Mouse (Mus musculus): ENCODE results near the gene Ing5. TPM values are rescaled to one million over a fixed set of nuclear protein-coding genes. Genes with fewer than 3 reads are reported as not detected.
"Not testable (repeated sequence)": the region's sequence is repeated elsewhere in the genome, so short reads cannot be mapped to it uniquely, and the experiment has no call there.

Ing5 gene
- polyA plus RNA-seq, 1 experiment from 2014 or later = 20.9 TPM

DNA sequence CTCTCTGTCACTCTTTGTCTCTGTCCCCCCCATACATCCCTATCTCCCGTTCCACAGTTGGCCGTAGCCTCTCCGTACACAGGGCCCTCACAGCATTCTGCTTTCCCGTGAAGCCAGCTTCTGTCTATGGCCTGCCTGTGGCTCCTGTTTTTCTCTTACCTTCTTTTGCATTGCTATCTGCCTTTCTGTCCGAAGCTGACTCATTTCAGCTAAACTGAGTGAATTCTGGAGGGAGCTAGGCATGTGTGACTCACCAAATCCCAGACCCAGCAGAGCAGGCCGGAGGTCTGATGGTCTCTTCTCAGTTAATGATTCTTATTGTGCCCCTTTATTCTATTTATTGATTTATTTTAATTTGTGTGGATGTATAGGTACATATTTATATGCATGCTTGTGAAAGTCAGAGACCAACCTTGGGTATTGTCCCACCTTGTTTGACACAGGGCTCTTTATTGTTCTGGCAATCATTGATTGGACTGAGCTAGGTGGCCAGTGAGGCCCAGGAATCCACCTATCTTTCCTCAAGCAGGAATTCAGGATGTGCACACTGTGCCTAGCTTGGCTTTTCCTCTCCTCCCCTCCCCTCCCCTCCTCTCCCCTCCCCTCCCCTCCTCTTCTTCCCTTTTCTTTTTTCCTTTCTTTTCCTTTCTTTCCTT is 32.2 kb downstream of the Ing5 start:
- Histone ChIP-seq H3K27ac (no peak overlapping the region), H3K4me3 (no peak overlapping the region), H3K9me3 (no peaks in the 10 kb centered on the region), H3K4me1 (no peaks in the 10 kb centered on the region), H3K27me3 (no peaks in the 10 kb centered on the region), H3K4me2 (replicated peaks) (no peak overlapping the region), H3K36me3 (peaks cover 24% of the 10 kb centered on the region), H3K9ac (no peak overlapping the region)
- 88% methylated on average over 6 of the region's 6 CpGs for WGBS
- ATAC-seq (ENCODE audit: insufficient number of reproducible peaks, insufficient read depth, low FRiP score, low TSS enrichment) = no peak

DNA sequence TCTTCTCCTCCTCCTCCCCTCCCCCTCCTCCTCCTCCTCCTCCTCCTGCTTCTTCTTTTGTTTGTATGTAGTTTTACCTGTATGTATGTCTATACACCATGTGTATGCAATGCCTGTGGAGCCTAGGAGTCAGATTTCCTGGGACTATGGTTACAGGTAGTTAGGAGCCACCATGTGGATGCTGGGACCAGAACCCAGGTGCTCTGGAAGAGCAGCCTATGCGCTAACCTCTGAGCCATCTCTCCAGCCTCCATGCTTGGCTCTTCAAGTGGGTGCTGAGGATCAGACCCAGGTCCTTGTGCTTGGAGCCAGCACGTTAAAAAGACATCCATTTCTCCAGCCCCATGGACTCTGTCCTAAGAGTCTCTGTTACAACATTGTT is 32.8 kb downstream of the Ing5 start:
- Histone ChIP-seq H3K27me3 (no peaks in the 10 kb centered on the region), H3K4me3 (no peak overlapping the region), H3K9ac (no peak overlapping the region), H3K4me2 (replicated peaks) (no peak overlapping the region), H3K27ac (no peak overlapping the region), H3K4me1 (no peaks in the 10 kb centered on the region), H3K9me3 (no peaks in the 10 kb centered on the region), H3K36me3 (peaks cover 24% of the 10 kb centered on the region)
- ATAC-seq (ENCODE audit: insufficient number of reproducible peaks, insufficient read depth, low FRiP score, low TSS enrichment) = no peak
- 83% methylated on average over 2 of the region's 2 CpGs for WGBS

DNA sequence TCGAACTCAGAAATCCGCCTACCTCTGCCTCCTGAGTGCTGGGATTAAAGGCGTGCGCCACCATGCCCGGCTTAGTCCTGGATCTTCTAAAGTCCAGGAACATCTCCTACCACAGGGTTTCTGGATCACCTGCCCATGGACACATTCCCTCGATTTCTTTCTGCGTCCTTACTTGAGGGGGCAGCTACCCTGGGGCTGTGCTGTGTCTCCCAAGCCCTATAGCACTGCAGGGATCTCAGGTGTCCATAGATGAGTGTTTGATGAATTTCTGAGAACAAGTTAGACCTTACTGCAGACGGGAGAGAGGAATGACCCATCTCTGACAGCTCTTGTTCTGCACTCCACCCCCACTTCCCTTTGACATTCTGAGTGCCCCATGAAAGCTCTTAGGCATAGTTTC is 33.6 kb downstream of the Ing5 start:
- Histone ChIP-seq H3K4me2 (replicated peaks) (no peak overlapping the region), H3K36me3 (peaks cover 24% of the 10 kb centered on the region), H3K4me1 (no peaks in the 10 kb centered on the region), H3K9me3 (no peaks in the 10 kb centered on the region), H3K9ac (no peak overlapping the region), H3K4me3 (no peak overlapping the region), H3K27me3 (no peaks in the 10 kb centered on the region), H3K27ac (no peak overlapping the region)
- WGBS = 94% methylated on average over 8 of the region's 8 CpGs
- ATAC-seq (ENCODE audit: insufficient number of reproducible peaks, insufficient read depth, low FRiP score, low TSS enrichment) = no peak

DNA sequence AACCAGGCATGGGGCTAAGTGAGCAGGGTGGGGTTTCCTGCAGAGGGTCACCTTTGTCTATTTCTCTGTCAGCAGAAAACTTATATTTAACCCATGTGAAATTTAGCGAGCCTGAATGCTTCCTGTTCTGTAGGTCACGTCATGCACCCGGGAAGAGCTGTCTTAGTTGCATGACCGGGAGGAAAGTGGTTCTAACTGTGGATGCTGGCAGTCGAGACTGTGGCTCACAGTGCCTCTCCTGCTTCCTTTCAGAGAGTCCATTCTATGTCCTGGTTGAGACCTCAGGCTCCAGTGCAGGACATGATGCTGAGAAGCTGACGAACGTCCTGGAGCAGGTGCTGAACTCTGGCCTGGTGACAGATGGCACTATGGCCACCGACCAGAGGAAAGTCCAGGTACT is 34.8 kb downstream of the Ing5 start:
- H3K4me2 ChIP-seq (replicated peaks); H3K9ac ChIP-seq; H3K4me1 ChIP-seq; H3K9me3 ChIP-seq; ATAC-seq (ENCODE audit: insufficient number of reproducible peaks, insufficient read depth, low FRiP score, low TSS enrichment); H3K27me3 ChIP-seq; H3K27ac ChIP-seq; H3K4me3 ChIP-seq: not testable (repeated sequence)
- WGBS = 80% methylated on average over 7 of the region's 8 CpGs
- H3K36me3 ChIP-seq = peaks cover 24% of the 10 kb centered on the region

DNA sequence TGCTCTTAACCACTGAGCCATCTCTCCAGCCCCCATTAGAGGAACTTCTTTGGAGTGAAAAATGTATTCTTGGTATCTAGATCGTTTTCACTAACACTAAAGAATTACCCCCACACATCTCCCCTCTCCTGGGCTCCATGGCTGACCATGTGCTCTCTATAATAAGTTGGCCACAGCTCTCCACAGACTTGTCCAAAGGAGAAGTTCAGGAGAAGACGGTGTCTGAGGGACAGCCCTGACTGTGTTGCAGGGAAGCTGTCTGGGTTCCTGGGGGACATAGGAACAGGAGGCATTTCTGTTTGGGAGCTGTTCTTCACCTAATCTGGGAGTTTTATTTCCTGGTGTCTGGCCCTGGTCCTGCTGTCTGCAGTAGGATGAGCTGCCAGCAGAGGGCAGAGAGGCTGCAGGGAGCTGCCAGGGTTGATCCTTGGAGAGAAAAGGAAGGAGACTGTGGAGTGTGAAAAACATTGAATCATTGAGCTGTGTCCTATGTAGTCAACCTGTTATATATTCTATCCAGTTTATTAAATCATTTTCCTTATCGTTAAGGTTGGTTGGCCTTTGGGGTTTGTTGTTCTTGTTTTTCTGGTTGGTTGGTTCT is 42.1 kb downstream of the Ing5 start:
- 89% methylated on average over 2 of the region's 3 CpGs for whole genome bisulfite sequencing
- H3K36me3 ChIP-seq; ATAC-seq (ENCODE audit: insufficient number of reproducible peaks, insufficient read depth, low FRiP score, low TSS enrichment); H3K9ac ChIP-seq; H3K4me1 ChIP-seq; H3K27ac ChIP-seq; H3K9me3 ChIP-seq; H3K4me3 ChIP-seq; H3K27me3 ChIP-seq; H3K4me2 ChIP-seq (replicated peaks): not testable (repeated sequence)

DNA sequence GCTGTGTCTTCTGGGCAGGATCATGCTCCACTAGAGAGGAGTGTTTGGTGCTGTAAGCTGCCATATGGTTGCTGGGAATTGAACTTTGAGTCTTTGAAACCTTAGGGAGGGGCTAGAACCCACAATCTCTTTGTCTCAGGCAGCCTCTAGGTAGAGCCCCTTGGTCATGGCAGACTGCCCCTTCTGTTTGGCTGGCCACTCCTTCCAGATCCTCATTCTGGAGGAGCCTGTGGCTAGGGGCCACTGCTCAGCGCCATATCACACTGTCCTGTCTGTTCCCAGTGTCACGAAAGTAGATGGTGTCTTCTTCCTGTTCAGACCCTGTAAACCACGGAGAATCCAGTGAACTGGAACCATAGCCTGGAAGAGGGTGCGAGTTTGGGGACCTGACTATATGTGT is 52.0 kb downstream of the Ing5 start:
- not testable (repeated sequence) for ATAC-seq (ENCODE audit: insufficient number of reproducible peaks, insufficient read depth, low FRiP score, low TSS enrichment); H3K4me1 ChIP-seq; H3K27me3 ChIP-seq; H3K9me3 ChIP-seq; H3K36me3 ChIP-seq; H3K27ac ChIP-seq; H3K4me2 ChIP-seq (replicated peaks); H3K9ac ChIP-seq; H3K4me3 ChIP-seq
- 85% methylated on average over 4 of the region's 4 CpGs for WGBS

DNA sequence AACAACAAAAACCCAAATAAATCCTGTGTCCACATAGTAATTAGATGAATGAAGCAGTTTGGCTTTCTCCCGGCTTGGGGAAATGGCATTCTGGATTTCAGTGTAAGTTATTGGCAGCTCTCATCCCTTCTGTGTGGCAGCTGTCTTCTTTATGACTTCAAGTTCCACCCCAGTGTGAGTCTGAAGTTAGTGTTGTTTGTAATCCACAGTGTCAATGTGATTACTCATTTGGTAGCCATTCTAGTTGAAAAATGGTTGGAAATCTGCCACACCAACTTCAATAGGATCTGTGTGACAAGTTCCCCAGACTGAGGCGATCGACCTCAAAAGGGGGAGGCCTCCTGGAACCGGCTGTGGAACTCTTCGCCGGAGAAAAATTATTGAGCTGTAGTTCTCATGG is 53.6 kb downstream of the Ing5 start:
- no peaks in the 10 kb centered on the region for H3K27me3 ChIP-seq
- H3K9ac ChIP-seq = no peak overlapping the region
- no peaks in the 10 kb centered on the region for H3K36me3 ChIP-seq
- 90% methylated on average over 6 of the region's 6 CpGs for WGBS
- no peaks in the 10 kb centered on the region for H3K9me3 ChIP-seq
- H3K4me2 ChIP-seq (replicated peaks) = no peak overlapping the region
- H3K27ac ChIP-seq = no peak overlapping the region
- H3K4me3 ChIP-seq = no peak overlapping the region
- no peak for ATAC-seq (ENCODE audit: insufficient number of reproducible peaks, insufficient read depth, low FRiP score, low TSS enrichment)
- H3K4me1 ChIP-seq = no peaks in the 10 kb centered on the region

GRCm38 (mm10) chr1:93857991-93858390 is 54.2 kb downstream of the Ing5 start:
- Histone ChIP-seq H3K4me2 (replicated peaks) (no peak overlapping the region), H3K4me1 (no peaks in the 10 kb centered on the region), H3K9me3 (no peaks in the 10 kb centered on the region), H3K27ac (no peak overlapping the region), H3K4me3 (no peak overlapping the region), H3K9ac (no peak overlapping the region), H3K27me3 (no peaks in the 10 kb centered on the region), H3K36me3 (no peaks in the 10 kb centered on the region)
- 90% methylated on average over 3 of the region's 3 CpGs for WGBS
- no peak for ATAC-seq (ENCODE audit: insufficient number of reproducible peaks, insufficient read depth, low FRiP score, low TSS enrichment)

GRCm38 (mm10) chr1:93859619-93860018 is 55.9 kb downstream of the Ing5 start:
- no peak overlapping the region for H3K4me2 ChIP-seq (replicated peaks)
- H3K9ac ChIP-seq = no peak overlapping the region
- H3K36me3 ChIP-seq = no peaks in the 10 kb centered on the region
- H3K4me1 ChIP-seq = no peaks in the 10 kb centered on the region
- ATAC-seq (ENCODE audit: insufficient number of reproducible peaks, insufficient read depth, low FRiP score, low TSS enrichment) = no peak
- no peaks in the 10 kb centered on the region for H3K9me3 ChIP-seq
- H3K4me3 ChIP-seq = no peak overlapping the region
- H3K27ac ChIP-seq = no peak overlapping the region
- no peaks in the 10 kb centered on the region for H3K27me3 ChIP-seq

- not testable (repeated sequence) for H3K9me3 ChIP-seq; ATAC-seq (ENCODE audit: insufficient number of reproducible peaks, insufficient read depth, low FRiP score, low TSS enrichment); H3K27me3 ChIP-seq; H3K27ac ChIP-seq; H3K4me3 ChIP-seq; H3K4me1 ChIP-seq; H3K36me3 ChIP-seq; H3K9ac ChIP-seq; H3K4me2 ChIP-seq (replicated peaks)
- WGBS = 57% methylated on average over 2 of the region's 2 CpGs
These were observed 57.3 kb downstream of the Ing5 start, which contains the start of gene Gal3st2 for GRCm38 (mm10) chr1:93861048-93861447. TSS of gene Gal3st2 (plus strand) at chr1:93861306.
